Mouse (Mus musculus) c-Kit-positive CD71-negative TER-119-negative erythroid progenitor cells, embryonic 14.5 days (primary cell): ENCODE results near the gene Aars2.
A peak's percentile ranks its signal among the peaks of the same experiment; 100 is the strongest.

ENCODE experiments used
- DNase-seq: peaks from one replicate; pipeline ENCODE4 v3.0.0-alpha.2; 2013; ENCODE audit warnings: low read depth

Gene Aars2

GRCm38 (mm10) chr17:45500981-45501380 is 5.7 kb upstream of the Aars2 start:
- DNase-seq: no peak

DNA sequence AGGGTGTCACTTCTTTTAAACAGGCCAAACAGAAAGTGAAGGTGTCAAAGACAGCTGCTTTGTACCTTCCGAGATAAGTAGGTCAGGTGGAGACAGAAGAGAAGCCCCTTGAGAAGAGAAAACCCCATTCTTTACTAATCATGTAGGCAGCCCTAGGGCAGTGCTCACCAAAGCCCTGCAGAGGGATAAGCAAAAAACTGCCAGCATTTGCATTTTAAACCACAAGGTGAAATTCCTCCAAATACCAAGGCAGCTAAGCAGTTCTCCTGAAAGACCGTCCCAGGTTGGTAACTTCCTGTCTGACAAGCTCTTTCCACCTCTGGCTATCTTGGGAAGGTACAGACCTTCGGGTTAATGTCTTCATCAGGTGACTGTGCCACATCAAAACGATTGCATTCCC is 4.3 kb upstream of the Aars2 start:
- DNase-seq: no peak

- no peak for DNase-seq
These were observed 3.2 kb upstream of the Aars2 start for GRCm38 (mm10) chr17:45503301-45503973.

DNA sequence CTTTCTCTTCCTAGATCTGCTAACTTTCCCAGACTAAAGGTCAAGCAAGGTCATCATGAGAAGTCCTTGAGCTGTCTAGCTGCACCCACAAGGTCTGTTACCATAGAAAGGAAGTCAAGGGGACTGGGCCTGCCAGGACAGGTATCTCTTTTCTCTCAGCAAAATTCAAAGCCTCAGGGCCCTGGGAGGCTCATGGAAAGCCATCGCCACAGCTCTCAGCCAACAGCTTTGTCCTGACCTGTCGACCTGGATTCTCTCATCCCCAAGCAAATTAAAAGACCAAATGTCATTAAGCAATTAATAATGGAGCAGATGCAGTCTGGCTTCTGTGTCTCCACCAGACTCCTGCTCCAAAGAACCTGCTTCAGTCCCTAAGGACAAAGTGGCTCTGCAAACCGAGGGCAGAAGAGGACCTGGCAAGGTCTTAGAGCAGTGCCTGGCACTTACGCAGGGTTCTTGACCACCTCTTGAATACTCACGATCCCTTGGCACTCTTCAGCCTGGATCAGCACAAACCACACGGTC is 638 bp upstream of the Aars2 start:
- DNase-seq: no peak

DNA sequence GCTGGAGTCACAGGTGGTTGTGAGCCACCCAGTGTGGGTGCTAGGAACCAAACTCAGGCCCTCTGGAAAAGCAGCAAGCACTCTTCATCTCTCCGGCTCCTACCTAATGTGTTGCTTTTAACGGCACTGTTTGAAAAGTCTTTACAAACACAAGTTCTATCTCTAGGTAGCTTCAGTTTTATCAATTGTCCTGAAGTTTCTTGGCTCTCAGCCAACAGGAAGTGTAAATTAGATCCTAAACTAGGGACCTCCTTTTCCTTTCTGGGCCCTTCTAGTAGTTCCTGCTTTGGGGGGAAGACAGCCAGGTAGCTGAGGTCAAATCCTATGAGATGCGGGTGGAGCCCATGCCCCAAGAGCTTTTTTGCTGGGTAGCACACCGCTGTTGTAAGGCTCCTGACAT is 4.2 kb downstream of the Aars2 start:
- no peak for DNase-seq

- DNase-seq: no peak
These were observed 5.1 kb downstream of the Aars2 start for GRCm38 (mm10) chr17:45511757-45512156.

DNA sequence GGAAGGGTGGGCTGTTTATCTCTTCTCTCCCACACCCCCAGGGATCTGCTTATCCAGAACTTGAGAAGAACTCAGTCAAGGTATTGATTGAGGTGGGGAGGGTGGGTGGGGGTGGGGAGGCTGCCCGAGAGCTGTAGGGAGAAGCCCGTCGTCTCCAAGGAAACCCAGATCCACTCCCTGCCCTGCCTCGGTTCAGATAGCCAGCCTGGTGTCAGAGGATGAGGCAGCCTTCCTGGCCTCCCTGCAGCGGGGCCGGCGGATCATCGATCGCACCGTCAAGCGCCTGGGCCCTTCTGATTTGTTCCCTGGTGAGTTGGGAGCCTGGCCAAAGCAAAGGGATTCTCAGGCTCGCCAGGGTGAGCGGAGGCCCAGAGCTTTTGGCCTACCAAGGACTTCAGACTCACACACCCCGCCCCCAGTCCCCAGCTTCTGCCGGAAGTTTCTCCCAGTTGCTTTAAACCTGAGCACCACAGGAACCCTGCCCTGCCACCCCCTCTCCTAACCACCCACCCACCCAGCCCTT is 8.6 kb downstream of the Aars2 start:
- DNase-seq: no peak

- DNase-seq: no peak
These were observed 9.2 kb downstream of the Aars2 start for GRCm38 (mm10) chr17:45515806-45516205.

- DNase-seq: peak; percentile 68
These were observed 9.8 kb downstream of the Aars2 start for GRCm38 (mm10) chr17:45516488-45516887.

GRCm38 (mm10) chr17:45517135-45517534 is 10.5 kb downstream of the Aars2 start:
- DNase-seq: no peak

DNA sequence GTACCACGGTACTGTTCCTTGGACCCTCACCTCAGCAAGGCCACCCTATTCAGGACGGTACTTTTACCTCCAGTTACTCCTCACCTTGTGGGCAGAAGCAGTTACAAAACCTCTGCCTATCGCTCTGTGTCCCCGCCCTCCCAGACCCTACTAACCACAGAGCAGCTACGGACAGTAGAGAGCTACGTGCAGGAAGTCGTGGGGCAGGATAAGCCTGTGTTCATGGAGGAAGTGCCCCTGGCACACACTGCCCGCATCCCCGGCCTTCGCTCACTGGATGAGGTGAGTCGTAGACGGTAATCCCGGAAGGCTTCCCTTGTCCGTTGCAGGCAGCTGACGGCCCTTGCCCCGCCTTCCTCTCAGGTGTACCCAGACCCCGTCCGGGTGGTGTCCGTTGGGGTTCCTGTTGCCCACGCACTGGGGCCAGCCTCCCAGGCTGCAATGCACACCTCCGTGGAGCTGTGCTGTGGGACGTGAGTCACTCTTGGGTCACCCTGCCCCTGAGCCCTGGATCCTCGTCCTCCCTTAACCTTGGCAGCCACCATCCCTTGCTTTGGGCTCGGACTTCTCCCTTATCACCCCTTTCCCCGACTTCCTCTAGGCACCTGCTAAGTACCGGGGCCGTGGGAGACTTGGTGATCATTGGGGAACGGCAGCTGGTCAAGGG is 11.0 kb downstream of the Aars2 start:
- DNase-seq: no peak

DNA sequence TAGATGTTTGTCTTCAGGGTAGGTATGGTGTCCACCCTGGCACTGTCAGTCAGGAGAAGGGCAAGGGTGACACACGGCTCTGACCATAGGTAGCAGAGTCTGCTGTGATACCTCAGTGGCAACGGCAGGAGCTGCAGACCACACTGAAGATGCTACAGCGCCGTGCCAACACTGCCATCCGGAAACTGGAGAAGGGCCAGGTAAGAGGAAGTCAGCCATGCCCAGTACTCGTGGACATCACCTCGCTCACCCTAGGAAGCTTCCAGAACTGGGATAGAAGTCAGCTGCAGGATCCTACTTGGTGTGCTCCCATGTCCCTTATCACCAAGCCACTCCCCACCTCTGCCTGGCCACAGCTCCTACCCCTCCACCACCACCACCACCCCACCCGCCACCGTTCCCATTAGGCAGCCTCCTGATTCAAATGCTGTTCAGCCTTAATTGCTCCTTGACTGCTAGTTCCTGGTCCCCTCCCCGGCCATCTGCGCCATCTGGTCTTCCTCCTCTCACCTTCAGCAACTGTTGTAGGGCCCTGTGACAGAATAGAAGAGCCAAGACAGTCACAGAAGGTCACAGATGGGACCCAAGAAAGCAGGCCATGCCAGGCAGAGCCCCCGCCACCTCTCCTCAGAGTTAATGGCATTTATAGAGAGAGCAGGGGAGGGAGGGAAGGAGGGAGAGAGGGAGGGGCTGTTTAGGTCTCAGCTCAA is 12.3 kb downstream of the Aars2 start:
- DNase-seq: no peak

DNA sequence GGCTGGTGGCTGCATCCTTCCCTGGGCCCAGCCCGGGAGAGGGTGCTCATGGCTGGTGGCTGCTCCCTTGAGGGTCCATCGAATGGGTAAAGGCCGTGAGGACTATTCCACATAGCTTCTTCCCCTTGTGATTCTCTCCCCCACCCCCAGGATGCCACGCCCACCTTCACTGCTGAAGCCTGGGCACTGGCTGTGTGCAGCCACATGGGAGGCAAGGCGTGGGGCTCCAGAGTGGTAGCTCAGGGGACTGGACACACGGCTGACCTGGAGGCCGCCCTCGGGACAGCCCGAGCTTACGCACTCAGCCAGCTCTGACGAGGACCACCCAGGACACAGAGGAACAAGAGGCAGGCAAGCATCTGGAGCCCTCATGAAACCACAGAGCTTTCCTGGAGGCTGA is 13.5 kb downstream of the Aars2 start:
- no peak for DNase-seq

DNA sequence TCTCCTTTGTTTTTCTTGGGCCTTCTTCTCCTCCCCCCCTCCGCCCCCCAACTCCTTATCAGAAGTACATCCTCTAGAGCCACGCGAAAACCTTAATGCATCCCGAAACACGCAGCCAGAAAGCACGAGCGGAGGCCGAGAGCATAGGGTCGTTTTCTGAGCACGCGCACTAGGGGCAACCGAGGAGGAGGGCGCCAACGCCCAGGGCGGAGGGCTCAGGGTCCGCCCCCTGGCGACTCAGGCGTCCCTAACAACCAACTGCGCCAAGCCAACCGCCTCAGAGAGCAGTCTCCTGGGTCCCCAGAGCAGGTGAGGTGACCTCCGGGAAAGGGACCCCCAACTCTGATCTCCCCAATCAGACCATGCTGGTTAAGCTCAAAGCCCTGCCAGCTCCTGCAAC is 16.6 kb downstream of the Aars2 start, which contains the start of gene Tcte1:
TSS of gene Tcte1 (plus strand) at position 172 of the 400 bp plus-strand sequence.
- DNase-seq: no peak

DNA sequence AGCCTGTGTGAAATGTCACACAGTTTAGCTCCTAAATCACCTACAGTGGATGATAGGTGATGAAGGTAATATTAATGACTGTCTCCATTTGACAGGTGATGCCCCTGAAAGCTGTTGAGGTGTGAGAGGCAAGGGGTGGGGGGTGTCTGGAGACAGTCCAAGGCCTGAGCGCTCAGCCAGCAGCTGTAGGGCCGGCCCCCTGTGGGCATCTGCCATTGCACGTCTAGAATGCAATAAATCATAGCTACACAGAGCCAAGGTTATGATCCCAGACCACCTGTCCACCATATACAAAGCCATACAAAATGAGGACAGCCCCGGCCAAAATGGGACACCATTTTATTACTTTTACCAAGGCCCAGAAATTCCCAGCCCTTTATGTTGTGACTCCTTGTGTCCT is 18.3 kb downstream of the Aars2 start:
- DNase-seq: no peak

DNA sequence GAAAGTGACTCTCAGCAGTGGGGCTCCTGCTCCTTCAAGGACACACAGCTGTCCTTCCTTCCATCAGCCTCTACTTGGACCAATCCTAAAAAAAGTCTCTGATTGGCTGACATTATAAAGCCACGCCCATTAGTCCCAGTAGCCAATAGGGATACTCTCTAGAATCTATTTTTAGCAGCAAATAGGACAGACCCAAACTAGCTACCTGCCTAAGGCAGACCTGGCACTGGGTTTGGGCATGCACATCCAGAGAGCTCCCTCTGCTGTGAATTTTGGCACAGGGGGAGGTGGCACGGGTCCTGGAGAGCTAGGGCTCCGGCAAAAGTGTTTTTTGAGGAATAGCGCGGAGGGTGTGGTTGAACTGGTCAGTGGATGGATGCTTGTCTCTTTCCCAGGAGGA is 19.9 kb downstream of the Aars2 start:
- DNase-seq: no peak

- DNase-seq: no peak
These were observed 23.7 kb downstream of the Aars2 start for GRCm38 (mm10) chr17:45530346-45530782.

DNA sequence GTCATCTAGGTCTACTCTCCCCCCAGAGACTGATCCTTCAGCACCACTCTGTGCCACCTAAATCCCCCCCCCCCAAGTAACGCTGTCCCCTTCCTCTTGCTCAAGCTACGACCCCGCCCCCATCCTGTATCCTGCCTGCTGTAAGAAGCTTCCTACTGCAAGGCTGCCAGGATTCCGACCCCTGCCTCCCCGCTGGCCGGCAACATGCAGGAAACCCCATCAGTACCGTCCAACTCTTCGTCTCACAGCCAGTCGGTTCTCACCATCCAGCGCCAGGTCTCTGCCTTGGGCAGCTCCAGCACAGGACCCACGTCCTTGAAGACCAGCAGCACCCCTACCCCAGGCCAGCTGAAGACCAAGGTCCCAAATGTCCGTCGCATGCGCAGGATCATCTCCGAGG is 26.3 kb downstream of the Aars2 start:
- DNase-seq: no peak

DNA sequence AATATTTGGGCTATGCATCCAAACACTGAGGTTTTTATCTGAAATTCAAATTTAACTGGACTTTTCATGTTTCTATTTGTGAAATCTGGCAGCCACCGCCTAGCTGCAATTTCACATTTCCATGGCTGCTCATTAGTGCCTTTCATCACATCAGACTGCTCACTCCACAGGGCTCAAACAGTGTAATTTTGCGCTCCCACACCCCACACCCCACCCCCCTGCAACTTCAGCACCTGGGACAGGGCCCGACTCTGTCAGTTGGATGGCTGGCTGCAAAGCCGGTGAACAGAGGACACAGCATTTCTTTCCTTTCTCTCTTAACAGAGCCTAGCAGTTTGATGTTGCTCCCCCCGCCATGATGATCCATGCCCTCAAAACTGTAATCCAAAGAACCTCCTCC is 29.6 kb downstream of the Aars2 start:
- DNase-seq: no peak

- DNase-seq: no peak
These were observed 31.8 kb downstream of the Aars2 start for GRCm38 (mm10) chr17:45538394-45538793.

DNA sequence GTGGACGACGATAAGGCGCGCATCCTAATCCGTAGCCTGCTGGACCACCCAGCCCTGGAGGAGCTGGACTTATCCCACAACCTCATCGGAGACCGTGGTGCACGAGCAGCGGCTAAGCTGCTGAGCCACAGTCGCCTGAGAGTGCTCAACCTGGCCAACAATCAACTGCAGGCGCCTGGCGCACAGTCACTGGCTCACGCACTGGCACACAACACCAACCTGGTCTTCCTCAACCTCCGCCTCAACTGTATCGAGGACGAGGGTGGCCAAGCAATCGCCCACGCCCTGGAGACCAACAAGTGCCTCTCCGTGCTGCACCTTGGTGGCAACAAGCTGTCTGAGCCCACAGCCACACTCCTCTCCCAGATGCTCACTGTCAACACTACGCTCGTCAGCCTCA is 33.0 kb downstream of the Aars2 start:
- DNase-seq: no peak

DNA sequence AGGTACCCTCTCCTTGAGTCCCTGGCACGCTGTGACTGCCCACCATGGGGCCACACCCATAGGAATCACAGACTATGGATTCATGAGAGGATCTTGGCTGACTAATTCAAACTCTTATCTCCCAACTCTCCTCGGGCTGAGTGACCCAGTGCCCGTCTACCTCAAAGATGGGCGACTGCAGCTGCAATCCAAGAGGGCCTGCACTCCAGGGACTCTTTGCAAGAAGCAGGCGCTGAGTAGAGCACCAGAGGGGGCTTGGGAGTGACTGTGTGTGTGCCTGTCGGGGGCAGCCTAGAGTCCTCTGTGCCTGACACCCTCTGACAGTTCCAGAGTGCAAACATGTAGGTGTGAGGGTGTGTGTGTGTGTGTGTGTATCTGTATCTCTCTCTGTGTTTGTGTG is 35.5 kb downstream of the Aars2 start:
- no peak for DNase-seq

DNA sequence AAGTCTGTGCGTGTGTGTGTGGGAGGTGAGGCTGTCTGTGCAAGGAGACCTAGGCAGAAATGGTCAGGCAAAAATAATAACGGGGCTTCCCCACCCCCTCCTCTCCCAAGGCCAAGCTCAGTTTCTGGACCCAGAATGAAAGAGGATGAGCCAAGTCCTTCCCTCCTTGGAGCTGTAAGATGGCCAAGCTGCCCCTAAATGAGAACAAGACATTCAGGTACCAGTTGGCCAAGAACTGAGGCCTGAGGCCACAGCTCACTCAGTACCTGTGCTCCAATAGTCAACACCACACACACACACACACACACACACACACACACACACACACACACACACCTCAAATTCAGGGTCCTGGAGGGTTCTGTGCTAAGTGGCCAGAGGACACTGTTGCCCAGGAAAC is 36.1 kb downstream of the Aars2 start:
- no peak for DNase-seq
